8 mouse cellular contexts compared by ENCODE assay signal in the genomic region with DNA sequence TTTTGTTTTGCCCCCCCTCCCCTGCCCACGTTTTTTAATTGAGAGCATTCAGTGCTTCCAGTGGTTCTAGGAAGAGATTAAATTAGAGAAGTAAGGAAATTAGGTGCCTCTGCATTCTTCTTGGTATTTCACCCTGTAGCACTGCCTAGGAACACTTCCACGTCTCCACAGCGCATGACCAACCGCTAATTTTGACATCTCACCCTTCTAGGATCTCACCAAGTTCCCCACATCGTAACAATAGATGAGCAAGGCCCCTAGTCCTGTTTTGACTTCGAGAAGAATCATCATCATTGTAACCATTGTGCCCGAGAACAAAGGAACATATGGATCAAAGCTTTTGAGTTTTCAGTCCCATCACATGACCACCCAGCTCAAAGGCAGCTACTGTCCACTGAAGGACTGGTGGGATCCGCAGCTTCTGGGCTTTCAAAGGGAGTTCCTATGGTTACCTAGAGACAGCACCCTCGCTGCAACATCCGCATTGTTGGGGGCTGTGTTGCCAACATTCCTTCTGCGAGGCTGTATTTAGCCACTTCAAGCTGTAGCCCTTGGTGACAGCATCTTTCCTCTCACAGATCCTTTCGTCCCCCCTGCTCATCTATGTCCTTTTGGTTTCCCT. TPM values are rescaled to one million over a fixed set of nuclear protein-coding genes. Genes with fewer than 3 reads are reported as not detected.
DNase-seq lines count a peak whose midpoint lies in the region; ATAC-seq and TF ChIP-seq lines count a peak whose summit lies in the region.

No protein-coding gene starts in this region.

- H3K4me1 ChIP-seq in forebrain, embryonic 15.5 days = peaks cover 7% of the 10 kb centered on the region
- peaks cover 9% of the 10 kb centered on the region for H3K4me1 ChIP-seq in midbrain, embryonic 16.5 days (ENCODE audit: control insufficient read depth, insufficient read depth, low read length)
- no peaks in the 10 kb centered on the region for H3K4me1 ChIP-seq in intestine, embryonic 15.5 days (replicated peaks)
- H3K4me1 ChIP-seq in lung, postnatal 0 days (ENCODE audit: insufficient read depth, low read depth, low read length) = no peaks in the 10 kb centered on the region

- no peaks in the 10 kb centered on the region for H3K9me3 ChIP-seq in forebrain, embryonic 15.5 days
- H3K9me3 ChIP-seq in midbrain, embryonic 16.5 days (replicated peaks; ENCODE audit: control insufficient read depth, low read length, poor library complexity, severe bottlenecking) = no peaks in the 10 kb centered on the region
- no peaks in the 10 kb centered on the region for H3K9me3 ChIP-seq in intestine, embryonic 15.5 days
- H3K9me3 ChIP-seq in lung, postnatal 0 days (ENCODE audit: low read length) = no peaks in the 10 kb centered on the region

- ATAC-seq in forebrain, embryonic 15.5 days (replicated peaks) = peak; percentile 68
- peak; percentile 88 for ATAC-seq in midbrain, embryonic 16.5 days
- no peak for ATAC-seq in intestine, embryonic 15.5 days
- no peak for ATAC-seq in lung, postnatal 0 days

- no peaks in the 10 kb centered on the region for H3K27me3 ChIP-seq in forebrain, embryonic 15.5 days
- no peaks in the 10 kb centered on the region for H3K27me3 ChIP-seq in midbrain, embryonic 16.5 days (ENCODE audit: control insufficient read depth, insufficient read depth, low read depth, low read length)
- H3K27me3 ChIP-seq in intestine, embryonic 15.5 days (replicated peaks) = no peaks in the 10 kb centered on the region
- H3K27me3 ChIP-seq in lung, postnatal 0 days (replicated peaks; ENCODE audit: insufficient read depth, low read length) = no peaks in the 10 kb centered on the region

- no peak for TF ChIP-seq POLR2A in brain, embryonic 14.5 days (IDR thresholded peaks at IDR 0.05; ENCODE audit: borderline replicate concordance, extremely low read depth, insufficient read depth, insufficient read length, poor library complexity, severe bottlenecking)

- WGBS in forebrain, embryonic 15.5 days = 13% methylated on average over 12 of the region's 12 CpGs
- 6% methylated on average over 12 of the region's 12 CpGs for WGBS in midbrain, embryonic 16.5 days
- 46% methylated on average over 12 of the region's 12 CpGs for WGBS in intestine, embryonic 15.5 days
- 48% methylated on average over 12 of the region's 12 CpGs for WGBS in lung, postnatal 0 days

- no peak for TF ChIP-seq CTCF in brain, embryonic 14.5 days (IDR thresholded peaks at IDR 0.05; ENCODE audit: borderline replicate concordance, extremely low read depth, insufficient read depth, insufficient read length)
- no peak for TF ChIP-seq CTCF in lung, postnatal 0 days (IDR thresholded peaks at IDR 0.05)

- DNase-seq in brain, embryonic 14.5 days (ENCODE audit: low read depth) = peak; percentile 83
- peak; percentile 40 to 49 for DNase-seq in layer of hippocampus, postnatal 10 days (ENCODE audit: low spot score in 2 of 2)
- no peak for DNase-seq in lung, postnatal 0 days (ENCODE audit: low spot score)
- no peak for DNase-seq in gastrocnemius, adult 18-20 months (ENCODE audit: low spot score)
- no peak for DNase-seq in gastrocnemius, postnatal 14 days

- no peak overlapping the region for H3K4me3 ChIP-seq in forebrain, embryonic 15.5 days
- H3K4me3 ChIP-seq in midbrain, embryonic 16.5 days (ENCODE audit: low read depth, low read length) = no peak overlapping the region
- no peak overlapping the region for H3K4me3 ChIP-seq in intestine, embryonic 15.5 days (replicated peaks)
- H3K4me3 ChIP-seq in lung, postnatal 0 days (ENCODE audit: low read depth, low read length) = no peak overlapping the region

- no peaks in the 10 kb centered on the region for H3K36me3 ChIP-seq in forebrain, embryonic 15.5 days
- no peaks in the 10 kb centered on the region for H3K36me3 ChIP-seq in midbrain, embryonic 16.5 days (ENCODE audit: control insufficient read depth, insufficient read depth, low read length)
- no peaks in the 10 kb centered on the region for H3K36me3 ChIP-seq in intestine, embryonic 15.5 days
- H3K36me3 ChIP-seq in lung, postnatal 0 days (ENCODE audit: insufficient read depth, low read length) = no peaks in the 10 kb centered on the region

- intact Hi-C loops in gastrocnemius, postnatal 14 days (cut with DNase I; ENCODE audit: low total_unique reads) = no loop called here

- no peak overlapping the region; the same call in 1 of the 2 replicates for H3K27ac ChIP-seq in forebrain, embryonic 15.5 days (replicated peaks)
- peak overlapping the region; percentile 10; the same call in 1 of the 2 replicates for H3K27ac ChIP-seq in midbrain, embryonic 16.5 days (ENCODE audit: low read length)
- no peak overlapping the region for H3K27ac ChIP-seq in intestine, embryonic 15.5 days
- no peak overlapping the region for H3K27ac ChIP-seq in lung, postnatal 0 days (ENCODE audit: low read length)

- no peak overlapping the region for H3K9ac ChIP-seq in forebrain, embryonic 15.5 days (replicated peaks)
- no peak overlapping the region for H3K9ac ChIP-seq in midbrain, embryonic 16.5 days (ENCODE audit: low read depth, low read length)
- no peak overlapping the region for H3K9ac ChIP-seq in intestine, embryonic 15.5 days
- no peak overlapping the region for H3K9ac ChIP-seq in lung, postnatal 0 days (replicated peaks; ENCODE audit: low read depth)

- H3K4me2 ChIP-seq in forebrain, embryonic 15.5 days (replicated peaks) = no peak overlapping the region
- peak overlapping the region; percentile 18; the same call in 1 of the 2 replicates for H3K4me2 ChIP-seq in midbrain, embryonic 16.5 days (ENCODE audit: low read length)
- H3K4me2 ChIP-seq in intestine, embryonic 15.5 days (replicated peaks) = no peak overlapping the region
- H3K4me2 ChIP-seq in lung, postnatal 0 days (replicated peaks; ENCODE audit: low read depth, low read length) = no peak overlapping the region

- no peak for TF ChIP-seq EP300 in lung, postnatal 0 days (IDR thresholded peaks at IDR 0.05)

RNA-seq across cellular contexts. Expression of a gene that starts 8.9 kb away (rescaled TPM):
- 55.0 and 65.0 TPM in 2 replicates for polyA plus RNA-seq in brain, embryonic 14.5 days (2012; rRNA removed)
- polyA plus RNA-seq in forebrain, embryonic 15.5 days (2015; fragmentation: Nextera tagmentation; extraction: Ambion mirVana) = 27.2 and 33.4 TPM in 2 replicates
- total RNA-seq in layer of hippocampus, postnatal 10 days (2021) = 10 to 100 TPM; 11.3 to 13.5 TPM
- 38.9 and 44.4 TPM in 2 replicates for polyA plus RNA-seq in midbrain, embryonic 16.5 days (2015; fragmentation: Nextera tagmentation; extraction: Ambion mirVana)
- 4.2 and 5.0 TPM in 2 replicates for polyA plus RNA-seq in intestine, embryonic 15.5 days (2015; fragmentation: Nextera tagmentation; extraction: Ambion mirVana)
- polyA plus RNA-seq in lung, postnatal 0 days (2015; fragmentation: Nextera tagmentation; extraction: Ambion mirVana) = 7.6 and 8.2 TPM in 2 replicates
- total RNA-seq in gastrocnemius, adult 18-20 months (2021) = 1 to 10 TPM; 1.7 to 2.8 TPM
- total RNA-seq in gastrocnemius, postnatal 14 days (2021) = 1 to 10 TPM; 1.2 to 2.9 TPM

RNA-seq across cellular contexts. Expression of a gene that starts 15.3 kb away (rescaled TPM):
- 12.4 and 15.6 TPM in 2 replicates for polyA plus RNA-seq in brain, embryonic 14.5 days (2012; rRNA removed)
- 10.4 and 11.3 TPM in 2 replicates for polyA plus RNA-seq in forebrain, embryonic 15.5 days (2015; fragmentation: Nextera tagmentation; extraction: Ambion mirVana)
- total RNA-seq in layer of hippocampus, postnatal 10 days (2021) = 10 to 100 TPM; 20.0 to 20.5 TPM
- 8.8 and 10.5 TPM in 2 replicates for polyA plus RNA-seq in midbrain, embryonic 16.5 days (2015; fragmentation: Nextera tagmentation; extraction: Ambion mirVana)
- 8.3 and 9.1 TPM in 2 replicates for polyA plus RNA-seq in intestine, embryonic 15.5 days (2015; fragmentation: Nextera tagmentation; extraction: Ambion mirVana)
- polyA plus RNA-seq in lung, postnatal 0 days (2015; fragmentation: Nextera tagmentation; extraction: Ambion mirVana) = 6.4 and 7.2 TPM in 2 replicates
- total RNA-seq in gastrocnemius, adult 18-20 months (2021) = 10 to 100 TPM in 1 of 2 experiments, 1 to 10 TPM in 1; 7.9 to 13.9 TPM
- 1 to 10 TPM; 6.3 to 9.9 TPM for total RNA-seq in gastrocnemius, postnatal 14 days (2021)

Comparison
In these comparisons a context has a peak if more than half of its experiments do, and no peak if none do; other contexts are left out.
1. DNase-seq: peak in brain, embryonic 14.5 days (single experiment) and layer of hippocampus, postnatal 10 days (2 of 2); none in lung, postnatal 0 days (single experiment), gastrocnemius, adult 18-20 months (single experiment) and gastrocnemius, postnatal 14 days (single experiment).
2. ATAC-seq: peak in forebrain, embryonic 15.5 days (single experiment) and midbrain, embryonic 16.5 days (single experiment); none in intestine, embryonic 15.5 days (single experiment) and lung, postnatal 0 days (single experiment).